Mouse (Mus musculus) cortical plate, adult 2 months (tissue): ENCODE measurements at regions not wholly inside any gene's neighbourhood (a gene's known extent, or its start where the extent isn't known, plus 50 kb on each side); places are given as distances from the start of the nearest gene placed in this dataset.

Experiments
- CTCF ChIP-seq: fragments of 200-500 bp; IDR thresholded peaks from 2 replicates; pipeline ENCODE4 v1.5.1; 2011; ENCODE audit warnings: mild to moderate bottlenecking, control low read depth, low read length; ENCODE audit not compliant: insufficient read depth; ENCODE audit errors: extremely low read depth
- POLR2A ChIP-seq: fragments of 200-500 bp; IDR thresholded peaks from 2 replicates; pipeline ENCODE4 v1.6.1; 2011; ENCODE audit warnings: mild to moderate bottlenecking, low read length, control low read depth; ENCODE audit not compliant: insufficient read depth; ENCODE audit errors: extremely low read depth

- TF ChIP-seq POLR2A = no peak
- TF ChIP-seq CTCF = no peak
Measured at GRCm38 (mm10) chr8:115562362-115562761, 145.2 kb downstream of the Maf start.
